Mouse (Mus musculus): ENCODE results near the gene Atp1b3. TPM values are rescaled to one million over a fixed set of nuclear protein-coding genes. Genes with fewer than 3 reads are reported as not detected.

Gene Atp1b3
- total and polyA plus RNA-seq, 2 experiments from 2014 or later = 46.4 to 107 TPM

GRCm38 (mm10) chr9:96350476-96350875, 13.8 kb downstream of the Atp1b3 start:
- no peak for DNase-seq (ENCODE audit: low spot score)
- Histone ChIP-seq H3K4me1 (ENCODE audit: control insufficient read depth, insufficient read depth) (peaks cover 15% of the 10 kb centered on the region), H3K27me3 (ENCODE audit: control insufficient read depth, insufficient read depth, low read length) (no peaks in the 10 kb centered on the region), H3K4me3 (ENCODE audit: low read depth, low read length) (no peak overlapping the region), H3K27ac (ENCODE audit: low read depth) (peak overlapping the region; percentile 13; the same call in 1 of the 2 replicates), H3K4me2 (ENCODE audit: low read depth, low read length) (no peak overlapping the region), H3K36me3 (replicated peaks; ENCODE audit: control insufficient read depth, insufficient read depth, low read length) (no peaks in the 10 kb centered on the region), H3K9me3 (replicated peaks; ENCODE audit: control insufficient read depth, low read length) (no peaks in the 10 kb centered on the region), H3K9ac (replicated peaks; ENCODE audit: low read depth, low read length) (no peak overlapping the region)
- ATAC-seq (ENCODE audit: insufficient read depth, low read depth) = no peak
- WGBS = 53% methylated on average over 3 of the region's 3 CpGs
- no peak for TF ChIP-seq EP300 (IDR thresholded peaks at IDR 0.05; ENCODE audit: low read depth)
- no peak for TF ChIP-seq CTCF (IDR thresholded peaks at IDR 0.05; ENCODE audit: low read depth)

GRCm38 (mm10) chr9:96350010-96350409, 14.2 kb downstream of the Atp1b3 start:
- Histone ChIP-seq H3K4me2 (ENCODE audit: low read depth, low read length) (no peak overlapping the region), H3K36me3 (replicated peaks; ENCODE audit: control insufficient read depth, insufficient read depth, low read length) (peaks cover 1% of the 10 kb centered on the region; the same call in 1 of the 2 replicates), H3K4me1 (ENCODE audit: control insufficient read depth, insufficient read depth) (peaks cover 15% of the 10 kb centered on the region), H3K9me3 (replicated peaks; ENCODE audit: control insufficient read depth, low read length) (no peaks in the 10 kb centered on the region), H3K27ac (ENCODE audit: low read depth) (peak overlapping the region; percentile 13; the same call in 1 of the 2 replicates), H3K9ac (replicated peaks; ENCODE audit: low read depth, low read length) (no peak overlapping the region), H3K27me3 (ENCODE audit: control insufficient read depth, insufficient read depth, low read length) (no peaks in the 10 kb centered on the region), H3K4me3 (ENCODE audit: low read depth, low read length) (no peak overlapping the region)
- DNase-seq (ENCODE audit: low spot score) (peak; percentile 71), ATAC-seq (ENCODE audit: insufficient read depth, low read depth) (peak; percentile 66; the same call in 1 of the 2 replicates)
- peak; percentile 70 for TF ChIP-seq CTCF (IDR thresholded peaks at IDR 0.05; ENCODE audit: low read depth)
- TF ChIP-seq EP300 (IDR thresholded peaks at IDR 0.05; ENCODE audit: low read depth) = no peak
- WGBS = 29% methylated on average over 4 of the region's 4 CpGs

GRCm38 (mm10) chr9:96348885-96349284, 15.4 kb downstream of the Atp1b3 start:
- 0 out of 2 replicates have a peak overlapping the region, but pooled peaks have one; percentile 22 for H3K27ac ChIP-seq (ENCODE audit: low read depth)
- no peaks in the 10 kb centered on the region for H3K27me3 ChIP-seq (ENCODE audit: control insufficient read depth, insufficient read depth, low read length)
- H3K9me3 ChIP-seq (replicated peaks; ENCODE audit: control insufficient read depth, low read length) = no peaks in the 10 kb centered on the region
- TF ChIP-seq EP300 (IDR thresholded peaks at IDR 0.05; ENCODE audit: low read depth) (no peak), CTCF (IDR thresholded peaks at IDR 0.05; ENCODE audit: low read depth) (no peak)
- DNase-seq (ENCODE audit: low spot score) (peak; percentile 67), ATAC-seq (ENCODE audit: insufficient read depth, low read depth) (peak; percentile 71)
- peaks cover 7% of the 10 kb centered on the region; the same call in 1 of the 2 replicates for H3K36me3 ChIP-seq (replicated peaks; ENCODE audit: control insufficient read depth, insufficient read depth, low read length)
- 46% methylated on average over 5 of the region's 5 CpGs for WGBS
- H3K9ac ChIP-seq (replicated peaks; ENCODE audit: low read depth, low read length) = no peak overlapping the region
- H3K4me2 ChIP-seq (ENCODE audit: low read depth, low read length) = no peak overlapping the region
- H3K4me3 ChIP-seq (ENCODE audit: low read depth, low read length) = no peak overlapping the region
- H3K4me1 ChIP-seq (ENCODE audit: control insufficient read depth, insufficient read depth) = peaks cover 11% of the 10 kb centered on the region

- 89% methylated on average over 3 of the region's 3 CpGs for WGBS
- peaks cover 28% of the 10 kb centered on the region for H3K36me3 ChIP-seq (replicated peaks; ENCODE audit: control insufficient read depth, insufficient read depth, low read length)
- no peak overlapping the region for H3K4me3 ChIP-seq (ENCODE audit: low read depth, low read length)
- no peak for DNase-seq (ENCODE audit: low spot score)
- ATAC-seq (ENCODE audit: insufficient read depth, low read depth) = no peak
- TF ChIP-seq CTCF (IDR thresholded peaks at IDR 0.05; ENCODE audit: low read depth) (no peak), EP300 (IDR thresholded peaks at IDR 0.05; ENCODE audit: low read depth) (no peak)
- no peaks in the 10 kb centered on the region for H3K27me3 ChIP-seq (ENCODE audit: control insufficient read depth, insufficient read depth, low read length)
- no peak overlapping the region for H3K9ac ChIP-seq (replicated peaks; ENCODE audit: low read depth, low read length)
- H3K9me3 ChIP-seq (replicated peaks; ENCODE audit: control insufficient read depth, low read length) = no peaks in the 10 kb centered on the region
- H3K4me1 ChIP-seq (ENCODE audit: control insufficient read depth, insufficient read depth) = peaks cover 4% of the 10 kb centered on the region; the same call in 1 of the 2 replicates
- no peak overlapping the region for H3K27ac ChIP-seq (ENCODE audit: low read depth)
- no peak overlapping the region for H3K4me2 ChIP-seq (ENCODE audit: low read depth, low read length)
Observed at GRCm38 (mm10) chr9:96345750-96346149, 18.5 kb downstream of the Atp1b3 start.

GRCm38 (mm10) chr9:96331146-96331545, 33.1 kb downstream of the Atp1b3 start:
- DNase-seq (ENCODE audit: low spot score) (no peak), ATAC-seq (ENCODE audit: insufficient read depth, low read depth) (no peak)
- WGBS = 83% methylated on average over 5 of the region's 5 CpGs
- H3K4me3 ChIP-seq (ENCODE audit: low read depth, low read length) = no peak overlapping the region
- H3K9ac ChIP-seq (replicated peaks; ENCODE audit: low read depth, low read length) = no peak overlapping the region
- H3K36me3 ChIP-seq (replicated peaks; ENCODE audit: control insufficient read depth, insufficient read depth, low read length) = peaks cover 39% of the 10 kb centered on the region
- H3K27ac ChIP-seq (ENCODE audit: low read depth) = no peak overlapping the region
- no peaks in the 10 kb centered on the region for H3K9me3 ChIP-seq (replicated peaks; ENCODE audit: control insufficient read depth, low read length)
- H3K27me3 ChIP-seq (ENCODE audit: control insufficient read depth, insufficient read depth, low read length) = no peaks in the 10 kb centered on the region
- TF ChIP-seq EP300 (IDR thresholded peaks at IDR 0.05; ENCODE audit: low read depth) (no peak), CTCF (IDR thresholded peaks at IDR 0.05; ENCODE audit: low read depth) (no peak)
- no peak overlapping the region for H3K4me2 ChIP-seq (ENCODE audit: low read depth, low read length)
- peaks cover 12% of the 10 kb centered on the region; the same call in 1 of the 2 replicates for H3K4me1 ChIP-seq (ENCODE audit: control insufficient read depth, insufficient read depth)

GRCm38 (mm10) chr9:96328226-96328625, 36.0 kb downstream of the Atp1b3 start:
- Histone ChIP-seq H3K27ac (ENCODE audit: low read depth) (no peak overlapping the region), H3K36me3 (replicated peaks; ENCODE audit: control insufficient read depth, insufficient read depth, low read length) (peaks cover 18% of the 10 kb centered on the region), H3K4me2 (ENCODE audit: low read depth, low read length) (no peak overlapping the region), H3K9ac (replicated peaks; ENCODE audit: low read depth, low read length) (no peak overlapping the region), H3K4me1 (ENCODE audit: control insufficient read depth, insufficient read depth) (peaks cover 14% of the 10 kb centered on the region; the same call in 1 of the 2 replicates), H3K4me3 (ENCODE audit: low read depth, low read length) (no peak overlapping the region), H3K27me3 (ENCODE audit: control insufficient read depth, insufficient read depth, low read length) (no peaks in the 10 kb centered on the region), H3K9me3 (replicated peaks; ENCODE audit: control insufficient read depth, low read length) (no peaks in the 10 kb centered on the region)
- WGBS = 75% methylated on average over 4 of the region's 4 CpGs
- ATAC-seq (ENCODE audit: insufficient read depth, low read depth) = no peak
- TF ChIP-seq EP300 (IDR thresholded peaks at IDR 0.05; ENCODE audit: low read depth) (no peak), CTCF (IDR thresholded peaks at IDR 0.05; ENCODE audit: low read depth) (no peak)
- no peak for DNase-seq (ENCODE audit: low spot score)
